Mouse (Mus musculus): ENCODE results near the gene Cpped1. TPM values are rescaled to one million over a fixed set of nuclear protein-coding genes. Genes with fewer than 3 reads are reported as not detected.

Cpped1 gene
- polyA plus RNA-seq, 1 experiment from 2014 or later = 10.8 TPM

DNA sequence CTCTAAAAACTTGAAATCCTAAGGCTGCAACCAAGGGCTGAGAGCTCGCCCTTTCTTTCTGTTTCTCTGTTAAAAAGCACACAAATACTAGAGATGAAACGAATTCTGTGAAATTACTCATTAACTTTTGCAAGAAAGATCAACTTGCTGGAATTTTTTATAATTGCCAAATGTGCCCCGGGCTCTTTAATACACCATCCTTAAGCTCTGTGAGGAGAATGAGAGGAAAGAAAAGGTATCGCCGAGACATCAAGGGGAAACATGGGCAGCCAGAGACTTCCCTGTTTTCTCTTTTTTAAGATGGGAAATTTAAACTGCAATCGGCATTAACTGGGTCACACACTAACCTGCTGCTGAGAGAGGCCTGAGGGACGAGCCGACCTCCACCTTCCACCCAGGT is 84.9 kb downstream of the Cpped1 start:
- Histone ChIP-seq H3K36me3 (ENCODE audit: control insufficient read depth, insufficient read depth) (no peaks in the 10 kb centered on the region), H3K4me1 (ENCODE audit: control insufficient read depth, low read depth, low read length) (no peaks in the 10 kb centered on the region), H3K27me3 (ENCODE audit: control insufficient read depth, insufficient read depth, low read depth, low read length) (no peaks in the 10 kb centered on the region), H3K27ac (ENCODE audit: low read length) (no peak overlapping the region), H3K9me3 (replicated peaks; ENCODE audit: control insufficient read depth, low read length) (no peaks in the 10 kb centered on the region), H3K4me2 (ENCODE audit: low read depth, low read length) (no peak overlapping the region), H3K9ac (ENCODE audit: low read depth, low read length) (no peak overlapping the region), H3K4me3 (ENCODE audit: low read depth, low read length) (no peak overlapping the region)
- WGBS (ENCODE audit: insufficient replicate concordance) = 61% methylated on average over 8 of the region's 8 CpGs
- no peak for ATAC-seq (ENCODE audit: low read depth)

DNA sequence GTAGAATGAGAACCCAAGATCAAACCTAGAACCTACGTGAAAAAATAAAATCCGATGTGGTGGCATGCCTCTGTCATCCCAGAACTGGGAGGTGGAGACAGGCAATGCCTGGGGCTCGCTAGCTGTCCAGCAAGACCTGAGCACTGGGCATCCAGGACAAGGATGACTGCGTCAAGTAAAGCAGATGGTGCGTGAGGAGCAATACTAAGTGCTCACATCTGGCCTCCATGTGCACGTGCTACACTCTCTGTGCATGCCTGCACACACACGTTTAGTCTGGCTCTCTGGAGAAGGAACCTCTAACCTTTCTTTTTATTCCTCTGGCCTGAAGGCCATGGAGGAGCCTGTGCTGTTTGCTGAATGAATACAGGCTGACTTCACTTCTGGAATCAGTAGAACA is 88.5 kb downstream of the Cpped1 start:
- Histone ChIP-seq H3K9ac (ENCODE audit: low read depth, low read length) (no peak overlapping the region), H3K27me3 (ENCODE audit: control insufficient read depth, insufficient read depth, low read depth, low read length) (no peaks in the 10 kb centered on the region), H3K4me3 (ENCODE audit: low read depth, low read length) (no peak overlapping the region), H3K36me3 (ENCODE audit: control insufficient read depth, insufficient read depth) (no peaks in the 10 kb centered on the region), H3K9me3 (replicated peaks; ENCODE audit: control insufficient read depth, low read length) (no peaks in the 10 kb centered on the region), H3K4me1 (ENCODE audit: control insufficient read depth, low read depth, low read length) (no peaks in the 10 kb centered on the region), H3K27ac (ENCODE audit: low read length) (no peak overlapping the region), H3K4me2 (ENCODE audit: low read depth, low read length) (no peak overlapping the region)
- WGBS (ENCODE audit: insufficient replicate concordance) = 80% methylated on average over 7 of the region's 7 CpGs
- no peak for ATAC-seq (ENCODE audit: low read depth)

DNA sequence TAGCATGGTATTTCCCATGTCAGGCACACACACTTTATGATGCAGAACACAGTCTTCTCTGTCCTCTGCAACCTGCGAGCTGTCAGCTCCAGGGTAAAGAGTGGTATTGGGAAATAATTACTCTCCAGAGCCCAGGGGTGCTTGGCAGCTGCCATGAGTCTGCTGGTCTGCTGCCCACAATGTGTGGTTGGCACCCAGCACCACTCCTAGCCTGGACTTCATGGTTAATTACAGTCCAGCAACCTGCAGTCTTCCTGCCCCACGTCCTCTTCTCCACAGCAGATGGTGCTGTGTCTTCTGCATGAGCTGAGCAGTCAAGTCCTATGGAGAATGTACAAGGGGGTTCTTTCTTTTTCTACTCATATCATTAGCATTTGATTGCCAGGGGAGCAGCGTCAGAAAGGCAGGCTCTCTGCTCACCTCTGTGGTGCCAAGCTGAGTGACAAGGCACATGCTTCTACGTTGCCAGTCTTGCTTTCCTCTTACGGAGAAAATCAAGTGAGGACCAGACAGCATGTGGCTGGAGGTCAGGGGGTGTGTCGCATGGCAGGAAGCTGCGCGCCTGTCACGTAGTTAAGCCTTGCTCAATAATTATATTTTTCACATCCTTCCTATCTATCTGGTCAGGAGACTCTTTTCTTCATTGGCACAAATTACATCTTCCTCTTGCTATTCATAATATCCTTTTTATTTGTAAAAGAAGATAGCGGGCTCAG is 94.2 kb downstream of the Cpped1 start:
- Histone ChIP-seq H3K4me3 (ENCODE audit: low read depth, low read length) (no peak overlapping the region), H3K36me3 (ENCODE audit: control insufficient read depth, insufficient read depth) (no peaks in the 10 kb centered on the region), H3K9ac (ENCODE audit: low read depth, low read length) (no peak overlapping the region), H3K4me1 (ENCODE audit: control insufficient read depth, low read depth, low read length) (no peaks in the 10 kb centered on the region), H3K9me3 (replicated peaks; ENCODE audit: control insufficient read depth, low read length) (no peaks in the 10 kb centered on the region), H3K4me2 (ENCODE audit: low read depth, low read length) (no peak overlapping the region), H3K27ac (ENCODE audit: low read length) (no peak overlapping the region), H3K27me3 (ENCODE audit: control insufficient read depth, insufficient read depth, low read depth, low read length) (no peaks in the 10 kb centered on the region)
- ATAC-seq (ENCODE audit: low read depth) = no peak
- WGBS (ENCODE audit: insufficient replicate concordance) = 73% methylated on average over 10 of the region's 10 CpGs

DNA sequence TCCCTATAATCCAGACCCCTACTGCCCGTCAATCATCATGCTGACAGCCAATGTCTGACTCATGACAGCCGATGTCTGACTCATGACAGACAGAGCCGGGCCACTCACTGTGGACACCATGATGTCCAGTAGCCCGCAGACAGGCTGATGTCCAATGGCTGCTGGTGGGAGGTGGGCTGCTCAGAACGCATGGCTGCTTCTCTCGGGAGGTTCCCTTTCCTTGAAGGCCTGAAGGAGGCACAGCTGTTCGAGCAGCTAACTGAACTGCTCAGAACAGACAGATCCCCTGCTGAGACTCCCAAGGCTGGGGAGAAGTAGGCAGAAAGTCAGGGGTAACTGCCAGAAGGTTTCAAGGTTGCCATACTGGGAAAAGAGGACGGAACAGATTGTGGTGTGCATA is 97.1 kb downstream of the Cpped1 start:
- no peak for ATAC-seq (ENCODE audit: low read depth)
- Histone ChIP-seq H3K27me3 (ENCODE audit: control insufficient read depth, insufficient read depth, low read depth, low read length) (no peaks in the 10 kb centered on the region), H3K4me2 (ENCODE audit: low read depth, low read length) (no peak overlapping the region), H3K4me1 (ENCODE audit: control insufficient read depth, low read depth, low read length) (no peaks in the 10 kb centered on the region), H3K4me3 (ENCODE audit: low read depth, low read length) (no peak overlapping the region), H3K36me3 (ENCODE audit: control insufficient read depth, insufficient read depth) (no peaks in the 10 kb centered on the region), H3K9ac (ENCODE audit: low read depth, low read length) (no peak overlapping the region), H3K27ac (ENCODE audit: low read length) (no peak overlapping the region), H3K9me3 (replicated peaks; ENCODE audit: control insufficient read depth, low read length) (no peaks in the 10 kb centered on the region)
- WGBS (ENCODE audit: insufficient replicate concordance) = 71% methylated on average over 8 of the region's 8 CpGs

- Histone ChIP-seq H3K4me2 (ENCODE audit: low read depth, low read length) (no peak overlapping the region), H3K9me3 (replicated peaks; ENCODE audit: control insufficient read depth, low read length) (no peaks in the 10 kb centered on the region), H3K9ac (ENCODE audit: low read depth, low read length) (no peak overlapping the region), H3K27ac (ENCODE audit: low read length) (no peak overlapping the region), H3K4me1 (ENCODE audit: control insufficient read depth, low read depth, low read length) (no peaks in the 10 kb centered on the region), H3K27me3 (ENCODE audit: control insufficient read depth, insufficient read depth, low read depth, low read length) (no peaks in the 10 kb centered on the region), H3K36me3 (ENCODE audit: control insufficient read depth, insufficient read depth) (no peaks in the 10 kb centered on the region), H3K4me3 (ENCODE audit: low read depth, low read length) (no peak overlapping the region)
- WGBS (ENCODE audit: insufficient replicate concordance) = 61% methylated on average over 8 of the region's 8 CpGs
- ATAC-seq (ENCODE audit: low read depth) = no peak
These were observed 99.6 kb downstream of the Cpped1 start for GRCm38 (mm10) chr16:11809615-11810014.

GRCm38 (mm10) chr16:11801960-11802539 is 107.2 kb downstream of the Cpped1 start:
- 73% methylated on average over 7 of the region's 7 CpGs for WGBS (ENCODE audit: insufficient replicate concordance)
- Histone ChIP-seq H3K27ac (ENCODE audit: low read length) (no peak overlapping the region), H3K27me3 (ENCODE audit: control insufficient read depth, insufficient read depth, low read depth, low read length) (no peaks in the 10 kb centered on the region), H3K36me3 (ENCODE audit: control insufficient read depth, insufficient read depth) (no peaks in the 10 kb centered on the region), H3K4me3 (ENCODE audit: low read depth, low read length) (no peak overlapping the region), H3K4me1 (ENCODE audit: control insufficient read depth, low read depth, low read length) (no peaks in the 10 kb centered on the region), H3K4me2 (ENCODE audit: low read depth, low read length) (no peak overlapping the region), H3K9ac (ENCODE audit: low read depth, low read length) (no peak overlapping the region), H3K9me3 (replicated peaks; ENCODE audit: control insufficient read depth, low read length) (no peaks in the 10 kb centered on the region)
- ATAC-seq (ENCODE audit: low read depth) = no peak

- Histone ChIP-seq H3K27ac (ENCODE audit: low read length) (no peak overlapping the region), H3K9ac (ENCODE audit: low read depth, low read length) (no peak overlapping the region), H3K27me3 (ENCODE audit: control insufficient read depth, insufficient read depth, low read depth, low read length) (no peaks in the 10 kb centered on the region), H3K9me3 (replicated peaks; ENCODE audit: control insufficient read depth, low read length) (no peaks in the 10 kb centered on the region), H3K4me3 (ENCODE audit: low read depth, low read length) (no peak overlapping the region), H3K4me1 (ENCODE audit: control insufficient read depth, low read depth, low read length) (no peaks in the 10 kb centered on the region; the same call in 1 of the 2 replicates), H3K4me2 (ENCODE audit: low read depth, low read length) (no peak overlapping the region), H3K36me3 (ENCODE audit: control insufficient read depth, insufficient read depth) (no peaks in the 10 kb centered on the region)
- 33% methylated on average over 7 of the region's 7 CpGs for WGBS (ENCODE audit: insufficient replicate concordance)
- 0 out of 2 replicates have a peak, but pooled peaks have one; percentile 30 for ATAC-seq (ENCODE audit: low read depth)
These were observed 113.3 kb downstream of the Cpped1 start for GRCm38 (mm10) chr16:11795758-11796460.

DNA sequence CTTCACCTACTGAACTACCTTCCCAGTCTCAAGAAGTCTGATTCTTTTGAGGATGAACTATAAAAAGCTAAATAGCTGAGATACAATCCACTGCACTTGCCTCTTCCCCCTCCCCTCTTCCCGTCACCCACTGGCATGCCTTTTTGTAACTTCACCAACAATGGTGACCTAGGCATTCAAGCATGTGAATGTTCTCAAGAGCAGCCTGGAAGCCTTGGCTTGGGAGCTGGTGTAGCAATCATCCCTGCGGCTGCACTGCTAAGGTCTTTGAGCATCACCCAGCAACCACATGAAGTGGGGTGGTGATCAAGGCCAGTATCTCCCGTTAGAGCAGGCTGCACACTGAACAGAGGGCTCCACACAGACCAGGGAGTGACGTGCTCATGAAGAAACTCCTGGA is 114.6 kb downstream of the Cpped1 start:
- H3K4me3 ChIP-seq (ENCODE audit: low read depth, low read length) = no peak overlapping the region
- ATAC-seq (ENCODE audit: low read depth) = no peak
- 67% methylated on average over 4 of the region's 4 CpGs for WGBS (ENCODE audit: insufficient replicate concordance)
- H3K27me3 ChIP-seq (ENCODE audit: control insufficient read depth, insufficient read depth, low read depth, low read length) = no peaks in the 10 kb centered on the region
- H3K4me2 ChIP-seq (ENCODE audit: low read depth, low read length) = no peak overlapping the region
- no peak overlapping the region for H3K9ac ChIP-seq (ENCODE audit: low read depth, low read length)
- no peaks in the 10 kb centered on the region for H3K9me3 ChIP-seq (replicated peaks; ENCODE audit: control insufficient read depth, low read length)
- H3K4me1 ChIP-seq (ENCODE audit: control insufficient read depth, low read depth, low read length) = no peaks in the 10 kb centered on the region; the same call in 1 of the 2 replicates
- no peak overlapping the region for H3K27ac ChIP-seq (ENCODE audit: low read length)
- H3K36me3 ChIP-seq (ENCODE audit: control insufficient read depth, insufficient read depth) = no peaks in the 10 kb centered on the region

GRCm38 (mm10) chr16:11793391-11793790 is 115.9 kb downstream of the Cpped1 start:
- WGBS (ENCODE audit: insufficient replicate concordance) = 42% methylated on average over 2 of the region's 2 CpGs
- ATAC-seq (ENCODE audit: low read depth) = no peak

More at GRCm38 (mm10) chr16:11793391-11793790, 115.9 kb downstream of the Cpped1 start:
- Histone ChIP-seq H3K9ac (ENCODE audit: low read depth, low read length) (no peak overlapping the region), H3K27ac (ENCODE audit: low read length) (no peak overlapping the region), H3K4me2 (ENCODE audit: low read depth, low read length) (no peak overlapping the region), H3K36me3 (ENCODE audit: control insufficient read depth, insufficient read depth) (no peaks in the 10 kb centered on the region), H3K4me3 (ENCODE audit: low read depth, low read length) (no peak overlapping the region), H3K9me3 (replicated peaks; ENCODE audit: control insufficient read depth, low read length) (no peaks in the 10 kb centered on the region), H3K27me3 (ENCODE audit: control insufficient read depth, insufficient read depth, low read depth, low read length) (no peaks in the 10 kb centered on the region), H3K4me1 (ENCODE audit: control insufficient read depth, low read depth, low read length) (no peaks in the 10 kb centered on the region; the same call in 1 of the 2 replicates)

Data from liver, embryonic 16.5 days (tissue).